Mouse (Mus musculus) CH12.LX (cell line): Measurements from ENCODE around the gene Btbd9.

Experiments
- BHLHE40 ChIP-seq: IDR thresholded peaks from 2 replicates; pipeline ENCODE4 v1.6.1; 2011; ENCODE audit warnings: mild to moderate bottlenecking, low read depth, low read length, improper control_type of control experiment
- CTCF ChIP-seq, 2 experiments: IDR thresholded peaks in 1 of 2; conservative IDR thresholded peaks in 1 of 2; 2 replicates each; pipeline ENCODE4 v1.5.1; 2011 to 2012; ENCODE audit warnings: low read depth in 2 of 2, low read length in 2 of 2, improper control_type of control experiment in 1 of 2, inconsistent platforms in 1 of 2, mild to moderate bottlenecking in 1 of 2, moderate library complexity in 1 of 2
- HCFC1 ChIP-seq: IDR thresholded peaks from 2 replicates; pipeline ENCODE4 v1.6.1; 2012; ENCODE audit warnings: low read depth, mild to moderate bottlenecking, inconsistent platforms, low read length, improper control_type of control experiment
- JUND ChIP-seq: conservative IDR thresholded peaks from 2 replicates; pipeline ENCODE4 v1.6.1; 2011; ENCODE audit warnings: low read depth, low read length, improper control_type of control experiment
- MAX ChIP-seq: IDR thresholded peaks from 2 replicates; pipeline ENCODE4 v1.6.1; 2011; ENCODE audit warnings: low read length, improper control_type of control experiment
- MAZ ChIP-seq: IDR thresholded peaks from 2 replicates; pipeline ENCODE4 v1.6.1; 2012; ENCODE audit warnings: low read depth, mild to moderate bottlenecking, inconsistent platforms, low read length, improper control_type of control experiment, moderate library complexity
- POLR2A ChIP-seq: IDR thresholded peaks from 2 replicates; pipeline ENCODE4 v1.6.1; 2011; ENCODE audit warnings: low read depth, mild to moderate bottlenecking, improper control_type of control experiment, low read length
- TCF12 ChIP-seq: IDR thresholded peaks from 2 replicates; pipeline ENCODE4 v1.6.1; 2014; ENCODE audit warnings: low read depth, mild to moderate bottlenecking, inconsistent platforms, low read length, improper control_type of control experiment
- ZMIZ1 ChIP-seq: IDR thresholded peaks from 2 replicates; pipeline ENCODE4 v1.6.1; 2012; ENCODE audit warnings: low read depth, mild to moderate bottlenecking, inconsistent platforms, low read length, improper control_type of control experiment

DNA sequence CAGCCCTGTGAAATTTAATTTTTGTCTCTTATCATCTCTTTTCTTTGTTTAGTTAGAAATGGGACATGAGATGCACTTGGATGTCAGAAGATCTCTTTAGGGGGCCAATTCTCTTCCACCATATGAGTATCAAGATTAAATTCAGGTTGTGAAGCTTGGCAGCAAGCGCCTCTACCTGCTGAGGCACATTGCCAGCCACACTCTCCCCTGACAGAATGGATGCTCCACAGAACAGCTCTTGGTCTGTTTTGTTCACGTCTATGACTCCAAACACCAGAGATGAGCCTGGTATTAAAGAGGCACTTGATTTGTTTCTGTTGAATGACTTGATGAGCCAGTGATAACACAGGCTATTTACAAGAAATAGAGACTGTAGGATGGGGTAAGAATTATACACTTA lies 13.5 kb downstream of the Btbd9 start:
- TF ChIP-seq MAX, result no peak
- no peak for TF ChIP-seq POLR2A
- no peak for TF ChIP-seq HCFC1
- no peak for TF ChIP-seq CTCF (conservative IDR thresholded peaks at IDR 0.05 in 1 of 2, IDR thresholded peaks at IDR 0.05 in 1 of 2; ENCODE audit: low read depth in 2 of 2, low read length in 2 of 2)
- TF ChIP-seq BHLHE40, result no peak
- no peak for TF ChIP-seq ZMIZ1
- TF ChIP-seq TCF12, result no peak
- TF ChIP-seq JUND, result no peak
- TF ChIP-seq MAZ, result no peak
